Mouse (Mus musculus) naive thymus-derived CD4-positive, alpha-beta T cell, adult 2 months (primary cell): ENCODE data around the gene Mex3b.

Source experiments
- DNase-seq: peaks from one replicate; pipeline ENCODE4 v3.0.0-alpha.2; 2011; ENCODE audit warnings: low read depth

Mex3b gene

GRCm38 (mm10) chr7:82866486-82867270, 455 bp upstream of the Mex3b start:
- peak; percentile 97 for DNase-seq

GRCm38 (mm10) chr7:82868309-82869230, 1.4 kb downstream of the Mex3b start:
- DNase-seq, result peak; percentile 73

- no peak for DNase-seq
These were observed 2.4 kb downstream of the Mex3b start for GRCm38 (mm10) chr7:82869231-82870147.

- no peak for DNase-seq
These were observed 3.0 kb downstream of the Mex3b start for GRCm38 (mm10) chr7:82870148-82870513.

GRCm38 (mm10) chr7:82876551-82876950, 9.4 kb downstream of the Mex3b start:
- no peak for DNase-seq

GRCm38 (mm10) chr7:82880016-82880415, 12.9 kb downstream of the Mex3b start:
- DNase-seq, result no peak

- no peak for DNase-seq
These were observed 13.6 kb downstream of the Mex3b start for GRCm38 (mm10) chr7:82880700-82881099.

GRCm38 (mm10) chr7:82890317-82890850, 23.3 kb downstream of the Mex3b start:
- DNase-seq, result peak; percentile 35

- no peak for DNase-seq
These were observed 23.9 kb downstream of the Mex3b start for GRCm38 (mm10) chr7:82890875-82891515.

GRCm38 (mm10) chr7:82894366-82894765, 27.2 kb downstream of the Mex3b start:
- no peak for DNase-seq

- DNase-seq, result no peak
These were observed 28.5 kb downstream of the Mex3b start for GRCm38 (mm10) chr7:82895606-82896005.

- DNase-seq, result no peak
These were observed 29.6 kb downstream of the Mex3b start for GRCm38 (mm10) chr7:82896750-82897149.

- no peak for DNase-seq
These were observed 32.5 kb downstream of the Mex3b start for GRCm38 (mm10) chr7:82899459-82900297.

- no peak for DNase-seq
These were observed 35.9 kb downstream of the Mex3b start for GRCm38 (mm10) chr7:82903006-82903405.

- no peak for DNase-seq
These were observed 38.4 kb downstream of the Mex3b start for GRCm38 (mm10) chr7:82905527-82905926.

- no peak for DNase-seq
These were observed 39.9 kb downstream of the Mex3b start for GRCm38 (mm10) chr7:82907081-82907480.

- no peak for DNase-seq
These were observed 43.6 kb downstream of the Mex3b start for GRCm38 (mm10) chr7:82910536-82911384.

GRCm38 (mm10) chr7:82911501-82911900, 44.4 kb downstream of the Mex3b start:
- DNase-seq, result no peak

GRCm38 (mm10) chr7:82914297-82914696, 47.2 kb downstream of the Mex3b start:
- DNase-seq, result no peak
